Mouse (Mus musculus) lung, postnatal 0 days (tissue): ENCODE measurements around the gene Slf2. TPM values are rescaled to one million over a fixed set of nuclear protein-coding genes. Genes with fewer than 3 reads are reported as not detected.

Source experiments
- ATAC-seq: fragments of 200-750 bp; cut with Nextera tagmentation; 2 replicates; pipeline ENCODE4 v1.8.0; 2017; ENCODE audit warnings: moderate library complexity
- DNase-seq: peaks from one replicate; pipeline ENCODE4 v3.0.0-alpha.2; 2016; ENCODE audit warnings: low spot score
- H3K27ac ChIP-seq: fragments of 300-500 bp; sonication (generic); 2 replicates; pipeline ENCODE4 v1.5.1; 2014; ENCODE audit warnings: antibody characterized with exemption, mild to moderate bottlenecking, low read length, mixed read lengths
- H3K27me3 ChIP-seq: fragments of 300-500 bp; sonication (generic); replicated peaks from 2 replicates; pipeline ENCODE4 v1.6.1; 2014; ENCODE audit warnings: low read length, mixed read lengths; ENCODE audit not compliant: insufficient read depth
- H3K36me3 ChIP-seq: fragments of 300-500 bp; sonication (generic); 2 replicates; pipeline ENCODE4 v1.6.1; 2014; ENCODE audit warnings: low read length, mixed read lengths; ENCODE audit not compliant: insufficient read depth
- H3K4me1 ChIP-seq: fragments of 300-500 bp; sonication (generic); 2 replicates; pipeline ENCODE4 v1.6.1; 2014; ENCODE audit warnings: antibody characterized with exemption, low read depth, low read length, mixed read lengths; ENCODE audit not compliant: insufficient read depth
- H3K4me2 ChIP-seq: fragments of 300-500 bp; sonication (generic); replicated peaks from 2 replicates; pipeline ENCODE4 v1.6.1; 2014; ENCODE audit warnings: low read depth, mild to moderate bottlenecking, low read length, moderate library complexity, mixed read lengths
- H3K4me3 ChIP-seq: fragments of 300-500 bp; sonication (generic); 2 replicates; pipeline ENCODE4 v1.5.1; 2014; ENCODE audit warnings: low read depth, low read length
- H3K9ac ChIP-seq: fragments of 300-500 bp; sonication (generic); replicated peaks from 2 replicates; pipeline ENCODE4 v1.6.1; 2014; ENCODE audit warnings: low read depth, mild to moderate bottlenecking
- H3K9me3 ChIP-seq: fragments of 300-500 bp; sonication (generic); 2 replicates; pipeline ENCODE4 v1.6.1; 2016; ENCODE audit warnings: low read length, mixed read lengths
- CTCF ChIP-seq: IDR thresholded peaks from 2 replicates; pipeline ENCODE4 v1.5.1; 2016; ENCODE audit warnings: antibody characterized with exemption, mild to moderate bottlenecking
- EP300 ChIP-seq: IDR thresholded peaks from 2 replicates; pipeline ENCODE4 v1.6.1; 2016; ENCODE audit warnings: antibody characterized with exemption, mild to moderate bottlenecking, control low read depth
- WGBS: fragments of 180-500 bp; shearing (Covaris S2); extraction: QIAGEN DNeasy Blood & Tissue Kit; methylation state at CpG from one replicate; pipeline ENCODE4 v1.1.7; 2014; 5-methylcytosine and 5-hydroxymethylcytosine counted together
- polyA plus RNA-seq: library from polyadenylated mRNA; unstranded; fragments of >200 nt; fragmentation: Nextera tagmentation; extraction: Ambion mirVana; gene quantifications from 2 replicates; pipeline ENCODE4 v1.2.1, GENCODE M21; 2015

Slf2 gene
- 10.6 and 11.6 TPM in 2 replicates for polyA plus RNA-seq

DNA sequence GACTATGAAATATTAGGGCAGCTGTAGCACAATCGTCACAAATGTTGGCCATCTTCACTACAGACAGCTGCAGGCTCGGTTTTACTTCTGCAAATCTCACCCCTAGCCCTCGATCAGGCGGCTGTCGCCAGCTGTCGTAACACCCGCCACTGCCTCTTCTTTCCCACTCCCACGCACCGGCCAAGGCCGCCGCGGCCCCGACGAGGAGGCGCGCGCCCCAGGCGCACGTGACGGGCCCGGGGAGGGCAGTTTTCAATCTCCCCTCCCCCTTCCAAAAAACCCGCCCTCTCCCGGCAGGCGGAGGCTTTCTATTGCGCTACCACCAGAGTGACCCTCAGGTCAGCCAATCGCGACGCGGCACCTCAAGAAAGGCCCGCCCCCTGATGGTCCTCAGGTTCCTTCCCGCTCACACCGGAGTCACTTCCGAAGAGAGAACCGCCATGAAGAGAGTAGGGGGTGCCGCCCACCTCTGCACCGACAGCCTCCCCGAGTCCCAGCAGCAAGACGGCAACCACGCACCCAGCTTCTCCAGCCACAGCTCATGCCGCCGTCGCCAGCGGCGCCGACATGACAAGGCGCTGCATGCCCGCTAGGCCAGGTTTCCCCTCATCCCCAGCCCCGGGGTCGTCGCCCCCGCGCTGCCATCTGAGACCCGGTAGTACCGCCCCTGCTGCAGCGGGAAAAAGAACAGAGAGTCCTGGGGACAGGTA, at the start of gene Slf2:
Slf2 (plus strand) TSS at position 408 of the 710 bp plus-strand sequence.
- ATAC-seq: peak; percentile 98

DNA sequence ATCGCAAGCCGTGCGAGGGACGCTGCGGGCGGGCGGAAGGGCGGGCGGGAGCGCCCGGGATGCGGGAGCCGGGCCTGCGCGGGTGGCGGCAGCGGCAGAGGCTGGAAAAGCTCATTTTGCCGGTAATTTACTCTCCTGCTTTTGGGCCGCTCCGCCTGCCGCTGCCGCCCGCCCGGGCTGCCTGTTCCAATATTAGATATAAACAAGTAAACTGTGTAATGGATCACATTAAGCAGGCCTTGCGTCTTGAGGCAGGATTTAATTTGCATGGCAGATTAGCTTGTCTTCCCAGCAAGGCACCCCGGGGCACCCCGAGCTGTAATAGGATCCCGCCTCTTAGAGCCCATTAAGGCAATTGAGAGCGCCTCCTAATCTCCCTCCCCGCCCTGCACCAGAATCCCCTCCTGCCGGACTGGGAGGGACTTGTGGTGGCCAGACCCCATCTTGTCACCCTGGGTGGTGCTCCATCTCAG, 48.4 kb upstream of the Slf2 start:
- no peaks in the 10 kb centered on the region for H3K27me3 ChIP-seq
- H3K4me2 ChIP-seq: peak overlapping the region; percentile 34
- ATAC-seq: peak; percentile 44; the same call in 1 of the 2 replicates
- H3K9me3 ChIP-seq: no peaks in the 10 kb centered on the region
- peak overlapping the region; percentile 12; the same call in 1 of the 2 replicates for H3K4me3 ChIP-seq
- WGBS: under 1% methylated on average over 27 of the region's 31 CpGs
- peak; percentile 28 for DNase-seq
- TF ChIP-seq CTCF (no peak), EP300 (no peak)
- H3K4me1 ChIP-seq: no peaks in the 10 kb centered on the region
- no peak overlapping the region for H3K9ac ChIP-seq
- H3K36me3 ChIP-seq: no peaks in the 10 kb centered on the region
- no peak overlapping the region for H3K27ac ChIP-seq

More for the DNA sequence above, at the start of gene Slf2:
- Histone ChIP-seq H3K9ac (peak within 1 kb of the TSS; percentile 52), H3K36me3 (no peaks in the 10 kb centered on the region), H3K27me3 (no peaks in the 10 kb centered on the region), H3K9me3 (no peaks in the 10 kb centered on the region), H3K27ac (peak within 1 kb of the TSS; percentile 81), H3K4me1 (peaks cover 2% of the 10 kb centered on the region; the same call in 1 of the 2 replicates), H3K4me3 (peak within 1 kb of the TSS; percentile 99), H3K4me2 (peak within 1 kb of the TSS; percentile 65)
- TF ChIP-seq CTCF: peak; percentile 26; the same call in 1 of the 2 replicates
- no peak for TF ChIP-seq EP300
- under 1% methylated on average over 54 of the region's 55 CpGs for WGBS
- peak; percentile 98 for DNase-seq

DNA sequence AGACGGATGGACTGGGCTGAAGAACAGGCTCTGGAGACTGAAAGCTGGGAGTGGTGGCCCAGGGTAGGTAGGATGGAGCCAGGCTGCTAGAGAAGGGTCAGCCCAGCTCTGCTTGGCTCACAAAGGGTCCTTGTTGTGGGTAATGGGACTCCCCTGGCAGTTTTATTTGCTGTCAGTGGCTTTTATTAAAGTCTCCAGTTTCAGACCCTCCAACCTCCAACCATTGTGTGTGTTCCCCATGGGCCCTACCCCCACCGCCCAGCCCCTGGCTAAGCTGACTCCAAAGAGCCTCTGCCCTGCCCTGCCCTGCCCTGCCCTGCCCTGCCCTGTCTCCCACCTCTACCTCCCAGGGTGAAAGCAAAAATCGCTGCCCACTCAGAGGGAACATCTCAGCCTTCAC, 46.6 kb upstream of the Slf2 start:
- no peaks in the 10 kb centered on the region for H3K4me1 ChIP-seq
- no peaks in the 10 kb centered on the region; the same call in 1 of the 2 replicates for H3K27me3 ChIP-seq
- H3K4me3 ChIP-seq: no peak overlapping the region
- no peaks in the 10 kb centered on the region for H3K36me3 ChIP-seq
- ATAC-seq (no peak), DNase-seq (no peak)
- 49% methylated on average over 3 of the region's 3 CpGs for WGBS
- H3K4me2 ChIP-seq: no peak overlapping the region
- no peak overlapping the region for H3K27ac ChIP-seq
- no peak for TF ChIP-seq CTCF
- TF ChIP-seq EP300: no peak
- H3K9me3 ChIP-seq: no peaks in the 10 kb centered on the region
- H3K9ac ChIP-seq: no peak overlapping the region

DNA sequence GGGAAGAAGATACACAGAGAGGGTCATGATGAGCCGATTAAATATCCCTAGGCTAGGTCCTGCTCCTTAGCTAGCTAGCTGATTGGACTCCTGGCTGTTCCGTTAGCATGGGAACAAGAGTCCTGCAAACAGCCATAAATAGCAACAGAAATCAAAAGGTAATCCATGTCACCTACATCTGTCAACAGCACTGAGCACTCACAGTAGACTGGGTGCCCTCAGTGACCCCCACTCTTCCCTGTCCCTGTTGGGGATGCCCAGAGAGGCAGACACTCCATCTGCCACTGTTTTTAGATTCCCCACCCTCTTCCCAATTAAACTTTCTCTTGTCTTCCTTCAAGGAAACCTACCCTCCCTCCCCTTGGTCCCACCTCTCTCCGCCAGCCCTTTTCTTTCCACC, 44.5 kb upstream of the Slf2 start:
- Histone ChIP-seq H3K9me3 (no peaks in the 10 kb centered on the region), H3K27me3 (no peaks in the 10 kb centered on the region; the same call in 1 of the 2 replicates), H3K4me3 (no peak overlapping the region), H3K27ac (no peak overlapping the region), H3K9ac (no peak overlapping the region), H3K4me2 (no peak overlapping the region), H3K36me3 (no peaks in the 10 kb centered on the region), H3K4me1 (no peaks in the 10 kb centered on the region)
- WGBS: 42% methylated on average over 3 of the region's 3 CpGs
- TF ChIP-seq CTCF (no peak), EP300 (no peak)
- DNase-seq: no peak
- ATAC-seq: no peak

DNA sequence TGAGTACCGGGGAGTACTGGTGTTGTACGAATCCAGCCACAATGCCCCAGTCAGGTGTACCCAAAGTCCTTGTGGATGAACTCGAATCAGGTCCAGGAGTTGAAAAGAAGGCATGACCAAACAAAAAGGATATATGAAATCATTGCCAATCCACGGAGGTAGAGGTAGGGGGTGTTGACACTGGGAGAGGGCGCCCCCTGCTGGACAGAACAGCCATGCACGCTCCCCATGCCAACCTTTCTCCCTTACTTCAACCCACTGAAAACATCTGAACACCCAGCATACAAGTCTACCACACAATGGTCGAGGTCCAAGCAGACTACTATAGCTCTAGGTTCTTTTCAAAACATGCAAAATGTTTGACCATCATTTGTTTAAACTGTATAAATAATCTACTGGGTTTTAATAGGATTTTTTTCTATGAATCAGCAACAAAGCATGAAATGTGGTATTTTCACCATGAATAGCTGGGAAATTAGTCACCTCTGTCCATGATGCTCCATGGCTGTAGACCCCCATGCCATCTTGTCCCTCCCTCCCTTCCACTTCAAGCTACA, 43.2 kb upstream of the Slf2 start:
- DNase-seq (peak; percentile 62), ATAC-seq (peak; percentile 50; the same call in 1 of the 2 replicates)
- WGBS: 24% methylated on average over 7 of the region's 7 CpGs
- H3K4me1 ChIP-seq: no peaks in the 10 kb centered on the region
- no peaks in the 10 kb centered on the region for H3K9me3 ChIP-seq
- H3K36me3 ChIP-seq: no peaks in the 10 kb centered on the region
- no peaks in the 10 kb centered on the region; the same call in 1 of the 2 replicates for H3K27me3 ChIP-seq
- H3K4me3 ChIP-seq: no peak overlapping the region
- H3K27ac ChIP-seq: no peak overlapping the region
- H3K9ac ChIP-seq: no peak overlapping the region
- H3K4me2 ChIP-seq: no peak overlapping the region
- TF ChIP-seq EP300 (no peak), CTCF (peak; percentile 88)

DNA sequence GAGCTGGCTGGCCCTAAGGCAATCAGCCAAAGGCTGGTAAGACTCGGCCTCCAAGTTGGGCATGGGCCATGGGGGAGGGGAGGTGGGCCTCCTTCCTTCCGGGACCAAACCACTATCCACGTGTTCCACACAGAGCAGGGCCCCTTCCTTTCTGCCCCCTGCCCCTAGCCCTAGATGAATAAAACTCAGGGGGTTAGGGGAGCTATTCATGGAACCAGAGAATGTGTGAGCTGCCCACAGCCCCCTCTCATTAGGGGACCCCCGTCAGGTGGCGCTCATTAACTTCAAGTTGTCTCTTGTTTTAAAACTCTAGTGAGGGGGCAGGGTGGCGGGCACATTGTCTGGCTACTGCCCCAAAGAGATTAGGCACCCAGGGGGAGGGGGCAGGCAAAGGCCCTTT, 41.4 kb upstream of the Slf2 start:
- no peaks in the 10 kb centered on the region for H3K4me1 ChIP-seq
- no peak overlapping the region for H3K4me3 ChIP-seq
- H3K27me3 ChIP-seq: peaks cover 3% of the 10 kb centered on the region; the same call in 1 of the 2 replicates
- no peak overlapping the region for H3K9ac ChIP-seq
- WGBS: 35% methylated on average over 6 of the region's 6 CpGs
- no peak for ATAC-seq
- H3K4me2 ChIP-seq: no peak overlapping the region
- TF ChIP-seq CTCF: no peak
- no peak for TF ChIP-seq EP300
- H3K27ac ChIP-seq: no peak overlapping the region
- H3K9me3 ChIP-seq: no peaks in the 10 kb centered on the region
- no peaks in the 10 kb centered on the region for H3K36me3 ChIP-seq
- DNase-seq: no peak
